Mouse (Mus musculus): ENCODE results near the gene Reln. TPM values are rescaled to one million over a fixed set of nuclear protein-coding genes. Genes with fewer than 3 reads are reported as not detected.

Gene Reln
- total RNA-seq, 2 experiments from 2014 or later: 12.9 to 26.3 TPM

- DNase-seq (ENCODE audit: low spot score in 2 of 2): no peak
Measured at GRCm38 (mm10) chr5:22127583-22127982, 216.9 kb downstream of the Reln start.

DNA sequence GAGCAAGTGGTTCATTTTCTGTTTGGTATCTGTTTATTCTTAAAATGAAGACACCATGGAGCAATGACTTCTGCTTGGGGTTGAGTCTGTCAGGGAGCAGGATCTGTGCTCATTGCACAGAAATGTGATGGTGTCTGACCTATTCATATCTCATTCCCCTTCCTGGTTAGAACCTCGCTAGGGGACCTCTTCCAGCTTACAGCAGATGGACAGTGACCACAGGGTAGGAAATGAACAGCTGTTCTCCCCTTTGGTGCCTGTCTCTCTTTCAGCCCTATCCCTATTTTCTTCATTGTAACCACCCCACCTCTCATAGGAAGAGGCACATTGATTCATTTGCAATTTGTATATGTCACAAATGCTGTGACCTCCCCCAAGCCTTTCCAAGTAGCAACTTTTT lies 225.2 kb downstream of the Reln start:
- DNase-seq (ENCODE audit: low spot score in 2 of 2): no peak

- DNase-seq (ENCODE audit: low spot score in 2 of 2): no peak
Measured at GRCm38 (mm10) chr5:22118456-22118855, 226.0 kb downstream of the Reln start.

DNA sequence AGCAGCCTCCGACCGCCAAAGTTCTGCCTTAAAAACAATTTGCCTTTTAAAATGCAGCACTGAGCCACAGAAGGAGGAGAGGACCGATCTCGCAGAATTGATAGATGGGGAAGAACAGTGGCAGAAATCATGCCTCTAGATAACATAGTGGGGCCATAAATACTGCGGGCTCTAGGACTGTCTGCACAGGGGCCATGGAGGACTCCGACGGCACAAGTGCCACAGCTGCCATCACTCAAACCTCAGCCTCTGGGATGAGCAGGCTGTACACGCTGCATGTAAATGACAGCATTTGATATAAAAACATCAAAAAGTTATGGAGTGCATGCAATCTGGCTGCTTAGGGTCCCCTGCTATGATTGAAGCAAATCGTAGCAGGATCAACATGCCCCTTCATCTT lies 227.6 kb downstream of the Reln start:
- DNase-seq (ENCODE audit: low spot score in 2 of 2): no peak

- DNase-seq (ENCODE audit: low spot score in 2 of 2): no peak
Measured at GRCm38 (mm10) chr5:22106811-22107485, 237.6 kb downstream of the Reln start.

GRCm38 (mm10) chr5:22094984-22095383 lies 249.5 kb downstream of the Reln start:
- no peak for DNase-seq (ENCODE audit: low spot score in 2 of 2)

- DNase-seq (ENCODE audit: low spot score in 2 of 2): no peak
Measured at GRCm38 (mm10) chr5:22094043-22094442, 250.5 kb downstream of the Reln start.

GRCm38 (mm10) chr5:22093157-22093865 lies 251.2 kb downstream of the Reln start:
- no peak for DNase-seq (ENCODE audit: low spot score in 2 of 2)

DNA sequence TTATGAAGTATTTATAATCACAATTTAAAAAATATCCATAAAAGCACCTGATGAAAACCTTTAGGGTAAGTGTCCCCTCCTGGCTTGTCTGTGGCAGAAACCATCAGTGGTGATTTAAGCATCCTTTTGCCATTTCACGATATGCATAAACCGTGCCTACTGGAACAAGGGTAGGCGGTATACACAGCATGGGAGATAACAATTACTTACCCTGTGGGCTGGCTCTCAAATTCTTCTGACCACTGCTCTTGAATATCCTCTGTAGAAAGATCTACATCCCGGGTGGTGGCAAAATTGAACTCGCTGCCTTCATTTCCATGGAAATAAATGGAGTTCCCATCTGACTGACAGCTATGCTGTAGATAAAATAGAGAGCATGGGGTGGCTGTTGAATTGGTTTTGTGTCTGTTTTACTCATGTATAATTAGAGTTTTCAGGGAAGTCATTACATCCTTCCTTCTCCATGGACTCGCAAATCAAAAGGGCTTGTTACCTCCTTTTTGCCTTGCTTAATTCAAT lies 264.0 kb downstream of the Reln start:
- no peak for DNase-seq (ENCODE audit: low spot score in 2 of 2)

DNA sequence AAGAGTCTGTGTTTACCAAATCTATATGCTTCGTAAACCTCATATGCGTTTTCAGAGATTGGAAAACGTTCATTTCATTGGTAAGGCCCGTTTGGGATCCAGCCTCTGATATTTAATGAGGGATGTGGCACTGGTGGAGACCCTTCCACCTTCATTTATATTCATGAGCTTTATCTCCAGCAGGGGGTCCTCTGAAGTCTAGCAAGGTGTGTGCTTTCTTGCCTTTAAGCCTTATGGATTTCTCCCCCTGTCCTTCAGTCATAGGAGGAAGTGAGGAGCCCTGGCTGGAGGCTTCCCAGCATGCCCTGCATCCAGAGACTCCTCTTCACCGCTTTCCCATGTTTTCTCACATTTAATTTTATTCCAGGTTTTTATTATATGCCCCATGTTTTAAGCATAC lies 269.5 kb downstream of the Reln start:
- no peak for DNase-seq (ENCODE audit: low spot score in 2 of 2)

GRCm38 (mm10) chr5:22072591-22072990 lies 271.9 kb downstream of the Reln start:
- DNase-seq (ENCODE audit: low spot score in 2 of 2): no peak

DNA sequence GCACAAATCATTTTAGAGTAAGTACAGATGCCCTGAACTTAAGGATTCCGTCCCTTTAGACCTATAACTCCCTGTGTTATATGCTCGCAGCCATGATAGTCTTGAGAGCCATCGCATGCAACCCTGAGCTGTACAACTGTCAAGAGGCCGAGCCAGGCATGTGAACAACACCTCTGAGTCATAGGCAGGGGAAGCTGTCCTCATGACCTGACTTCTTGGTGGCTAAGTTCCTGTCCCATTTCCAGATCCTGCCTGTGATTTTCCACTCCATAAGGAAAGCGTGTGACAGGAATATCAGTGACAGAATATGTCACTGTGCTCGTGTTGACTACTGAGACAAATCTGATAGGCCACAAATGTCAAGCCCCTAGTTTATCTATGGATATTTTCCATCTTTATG lies 285.3 kb downstream of the Reln start:
- no peak for DNase-seq (ENCODE audit: low spot score in 2 of 2)

- no peak for DNase-seq (ENCODE audit: low spot score in 2 of 2)
Measured at GRCm38 (mm10) chr5:22041825-22042224, 302.7 kb downstream of the Reln start.

DNA sequence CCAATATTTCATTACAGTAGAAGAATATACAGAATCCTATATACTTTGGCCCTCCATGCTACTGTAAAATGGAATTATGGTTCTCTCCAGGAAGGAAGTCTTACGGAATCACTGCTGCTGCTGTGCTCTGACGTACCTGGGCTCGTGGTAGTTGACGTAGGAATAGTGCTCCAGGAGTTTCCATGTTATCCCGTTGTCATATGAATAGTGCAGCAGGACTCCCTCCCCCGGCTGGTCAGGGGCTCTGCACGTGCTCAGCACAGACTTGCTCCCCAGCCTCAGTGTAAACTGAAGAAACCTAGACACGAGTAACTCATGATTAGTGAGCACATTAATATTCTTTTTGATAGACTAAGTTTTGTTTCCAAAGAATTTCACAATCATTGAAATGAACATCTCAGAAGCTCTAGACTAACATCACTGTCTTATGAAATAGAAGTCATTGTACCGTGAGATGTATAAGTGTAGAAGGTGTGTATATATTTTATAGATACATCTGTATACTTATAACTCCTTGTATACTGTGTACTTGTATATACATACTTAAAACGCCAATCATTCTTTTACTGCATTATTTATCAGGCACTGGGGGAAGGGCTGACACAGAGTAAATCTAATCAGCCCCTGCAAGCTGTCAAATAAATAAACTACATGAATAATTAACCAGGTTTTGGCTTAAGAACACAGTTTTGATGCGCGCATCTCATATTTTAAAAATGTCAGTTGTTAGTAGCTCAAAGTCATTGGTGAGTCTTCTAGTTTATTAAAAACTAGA lies 304.9 kb downstream of the Reln start:
- no peak for DNase-seq (ENCODE audit: low spot score in 2 of 2)

DNA sequence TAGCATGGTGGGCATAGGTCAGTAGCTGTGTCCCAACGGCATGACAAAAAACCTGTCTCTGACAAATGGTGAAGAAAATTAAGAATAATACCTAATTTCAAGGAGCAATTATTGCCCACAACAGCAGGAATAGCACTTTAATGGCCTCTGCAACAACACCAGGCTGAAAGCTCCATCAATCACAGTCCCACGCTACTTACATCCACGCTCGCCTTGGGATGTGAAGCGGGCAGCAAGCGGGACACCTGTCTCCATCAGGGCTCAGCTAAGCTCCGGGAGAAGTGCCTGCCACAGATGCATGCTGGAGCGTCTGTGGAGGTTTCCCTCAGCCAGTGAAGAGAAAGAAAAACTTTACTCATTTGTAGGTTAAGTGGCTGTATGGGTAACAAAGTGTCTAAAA lies 309.3 kb downstream of the Reln start:
- DNase-seq (ENCODE audit: low spot score in 2 of 2): no peak

DNA sequence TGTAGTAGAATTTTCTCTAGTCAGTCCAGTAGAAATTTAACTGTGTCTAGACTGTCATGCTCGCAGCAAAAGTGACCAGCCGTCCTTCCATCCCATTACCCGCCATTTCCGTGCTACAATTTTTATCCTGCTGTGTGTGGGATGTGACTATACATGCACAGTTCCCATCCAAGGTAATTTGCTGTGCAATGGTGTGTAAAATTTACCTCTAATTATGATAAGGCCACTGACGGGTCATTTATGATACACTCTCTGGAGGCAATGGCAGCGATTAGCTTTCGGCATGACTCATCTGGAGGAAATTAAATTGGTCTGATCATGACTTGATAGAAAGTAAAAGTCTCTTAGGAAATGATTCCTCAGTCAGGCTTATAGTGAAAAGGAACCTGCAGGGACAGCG lies 311.5 kb downstream of the Reln start:
- no peak for DNase-seq (ENCODE audit: low spot score in 2 of 2)

GRCm38 (mm10) chr5:22031653-22032052 lies 312.8 kb downstream of the Reln start:
- no peak for DNase-seq (ENCODE audit: low spot score in 2 of 2)

GRCm38 (mm10) chr5:22028379-22028778 lies 316.1 kb downstream of the Reln start:
- no peak for DNase-seq (ENCODE audit: low spot score in 2 of 2)

- DNase-seq (ENCODE audit: low spot score in 2 of 2): no peak
Measured at GRCm38 (mm10) chr5:22027240-22027875, 317.1 kb downstream of the Reln start.

DNA sequence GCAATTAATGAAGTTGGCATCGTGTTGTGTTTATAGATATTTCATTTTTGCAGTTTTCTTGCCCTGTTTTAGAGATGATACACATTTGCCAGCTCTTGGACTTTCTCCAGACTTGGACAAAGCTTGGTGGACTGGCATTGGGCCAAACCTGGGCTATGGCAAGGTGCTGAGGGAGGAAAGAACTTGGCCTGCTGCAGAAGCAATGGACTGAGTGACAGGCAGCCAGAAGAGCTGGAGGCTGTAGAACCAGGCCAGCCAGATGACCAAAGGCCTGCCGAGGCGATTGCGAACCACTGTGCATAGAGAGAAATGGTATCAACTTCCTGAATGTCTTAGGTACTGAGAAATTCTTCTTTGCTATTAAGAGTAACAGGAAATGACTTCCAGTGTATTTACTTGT lies 318.8 kb downstream of the Reln start:
- DNase-seq (ENCODE audit: low spot score in 2 of 2): no peak

- DNase-seq (ENCODE audit: low spot score in 2 of 2): no peak
Measured at GRCm38 (mm10) chr5:22024108-22024507, 320.4 kb downstream of the Reln start.

Data from adrenal gland, postnatal 4 days (tissue).